Mouse (Mus musculus) limb, embryonic 14.5 days (tissue): ENCODE measurements at regions not wholly inside any gene's neighbourhood (a gene's known extent, or its start where the extent isn't known, plus 50 kb on each side); places are given as distances from the start of the nearest gene placed in this dataset.

Experiments
- ATAC-seq: fragments of 200-750 bp; cut with Nextera tagmentation; 2 replicates; pipeline ENCODE4 v1.8.0; 2017; ENCODE audit warnings: low read depth, moderate number of reproducible peaks, moderate TSS enrichment; ENCODE audit not compliant: low FRiP score
- DNase-seq: peaks from one replicate; pipeline ENCODE4 v3.0.0-alpha.2; 2015; ENCODE audit warnings: low spot score
- H3K27ac ChIP-seq: fragments of 300-500 bp; sonication (generic); replicated peaks from 2 replicates; pipeline ENCODE4 v1.5.1; 2014; ENCODE audit warnings: low read depth, mild to moderate bottlenecking, low read length, moderate library complexity, mixed read lengths
- H3K27me3 ChIP-seq: fragments of 300-500 bp; sonication (generic); 2 replicates; pipeline ENCODE4 v1.6.1; 2014; ENCODE audit warnings: low read length, mixed read lengths; ENCODE audit not compliant: control insufficient read depth, insufficient read depth
- H3K36me3 ChIP-seq: fragments of 300-500 bp; sonication (generic); 2 replicates; pipeline ENCODE4 v1.6.1; 2014; ENCODE audit warnings: mild to moderate bottlenecking, low read length, moderate library complexity, mixed read lengths; ENCODE audit not compliant: control insufficient read depth, insufficient read depth
- H3K4me1 ChIP-seq: fragments of 300-500 bp; sonication (generic); 2 replicates; pipeline ENCODE4 v1.6.1; 2014; ENCODE audit warnings: antibody characterized with exemption, low read length, mixed read lengths; ENCODE audit not compliant: control insufficient read depth, insufficient read depth
- H3K4me2 ChIP-seq: fragments of 300-500 bp; sonication (generic); replicated peaks from 2 replicates; pipeline ENCODE4 v1.6.1; 2014; ENCODE audit warnings: low read depth, mild to moderate bottlenecking, low read length, moderate library complexity; ENCODE audit not compliant: severe bottlenecking
- H3K4me3 ChIP-seq: fragments of 300-500 bp; sonication (generic); replicated peaks from 2 replicates; pipeline ENCODE4 v1.5.1; 2014; ENCODE audit warnings: low read length
- H3K9ac ChIP-seq: fragments of 300-500 bp; sonication (generic); 2 replicates; pipeline ENCODE4 v1.6.1; 2014; ENCODE audit warnings: mild to moderate bottlenecking, low read depth, low read length, moderate library complexity; ENCODE audit not compliant: severe bottlenecking
- H3K9me3 ChIP-seq: fragments of 300-500 bp; sonication (generic); 2 replicates; pipeline ENCODE4 v1.6.1; 2016; ENCODE audit warnings: low read length; ENCODE audit not compliant: control insufficient read depth
- POLR2A ChIP-seq: fragments of 200-500 bp; IDR thresholded peaks from 2 replicates; pipeline ENCODE4 v1.8.0; 2012; ENCODE audit warnings: inconsistent platforms, mild to moderate bottlenecking, moderate library complexity, borderline replicate concordance; ENCODE audit not compliant: insufficient read depth, insufficient read length; ENCODE audit errors: extremely low read depth
- WGBS: fragments of 180-500 bp; shearing (Covaris S2); extraction: QIAGEN DNeasy Blood & Tissue Kit; methylation state at CpG from one replicate; pipeline ENCODE4 v1.1.7; 2014; 5-methylcytosine and 5-hydroxymethylcytosine counted together

- H3K9ac ChIP-seq, result no peak overlapping the region
- H3K27ac ChIP-seq, result no peak overlapping the region
- 17% methylated on average over 6 of the region's 6 CpGs for WGBS
- H3K4me3 ChIP-seq, result no peak overlapping the region
- no peak for TF ChIP-seq POLR2A
- peak; percentile 31 for DNase-seq
- no peaks in the 10 kb centered on the region for H3K36me3 ChIP-seq
- H3K4me2 ChIP-seq, result peak overlapping the region; percentile 19; the same call in 1 of the 2 replicates
- H3K4me1 ChIP-seq, result no peaks in the 10 kb centered on the region
- no peaks in the 10 kb centered on the region for H3K27me3 ChIP-seq
- no peaks in the 10 kb centered on the region for H3K9me3 ChIP-seq
- ATAC-seq, result peak; percentile 71; the same call in 1 of the 2 replicates
Measured at GRCm38 (mm10) chrX:61119499-61119898, 65.9 kb downstream of the Cdr1 start.

GRCm38 (mm10) chrX:61117368-61117767, 68.0 kb downstream of the Cdr1 start:
- Histone ChIP-seq H3K27me3 (no peaks in the 10 kb centered on the region), H3K4me2 (no peak overlapping the region), H3K9me3 (no peaks in the 10 kb centered on the region), H3K4me3 (no peak overlapping the region), H3K36me3 (no peaks in the 10 kb centered on the region), H3K27ac (no peak overlapping the region), H3K4me1 (no peaks in the 10 kb centered on the region), H3K9ac (no peak overlapping the region)
- ATAC-seq, result no peak
- TF ChIP-seq POLR2A, result no peak
- no peak for DNase-seq
- 83% methylated on average over 4 of the region's 4 CpGs for WGBS

GRCm38 (mm10) chrX:61116010-61116447, 69.3 kb downstream of the Cdr1 start:
- 31% methylated on average over 10 of the region's 10 CpGs for WGBS

More at GRCm38 (mm10) chrX:61116010-61116447, 69.3 kb downstream of the Cdr1 start:
- H3K27me3 ChIP-seq, result no peaks in the 10 kb centered on the region
- no peak overlapping the region for H3K9ac ChIP-seq
- H3K27ac ChIP-seq, result no peak overlapping the region
- ATAC-seq, result no peak
- TF ChIP-seq POLR2A, result no peak
- peak overlapping the region; percentile 20 for H3K4me3 ChIP-seq
- no peak for DNase-seq
- no peaks in the 10 kb centered on the region for H3K4me1 ChIP-seq
- H3K36me3 ChIP-seq, result no peaks in the 10 kb centered on the region
- H3K9me3 ChIP-seq, result no peaks in the 10 kb centered on the region
- H3K4me2 ChIP-seq, result peak overlapping the region; percentile 41
